Mouse (Mus musculus): ENCODE measurements around the gene Bnip1. TPM values are rescaled to one million over a fixed set of nuclear protein-coding genes. Genes with fewer than 3 reads are reported as not detected.

The Bnip1 gene
- polyA plus RNA-seq, 1 experiment from 2014 or later, result 44.4 TPM

DNA sequence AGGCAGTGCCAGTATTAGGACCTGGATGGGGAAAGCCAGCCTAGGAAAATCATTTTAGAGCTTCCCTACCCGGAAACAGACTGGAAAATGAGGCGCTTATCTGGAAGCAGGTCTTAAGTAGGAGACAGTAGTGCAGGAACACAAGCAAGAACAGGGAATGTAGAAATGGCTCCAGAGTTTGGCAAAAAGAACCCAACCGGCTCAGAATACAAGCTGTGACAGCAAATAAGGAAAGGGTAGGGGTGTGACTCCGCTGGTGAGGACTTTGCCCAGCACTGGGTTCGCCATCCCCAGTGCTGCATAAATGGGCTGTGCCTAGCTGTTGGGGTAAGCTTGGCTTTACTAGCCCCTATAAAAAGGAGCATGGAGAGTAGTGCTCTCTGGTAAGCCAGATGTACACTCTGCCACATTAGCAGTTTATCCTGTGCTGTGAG is 761 bp downstream of the Bnip1 start:
- H3K9me3 ChIP-seq, result no peaks in the 10 kb centered on the region
- H3K36me3 ChIP-seq (replicated peaks), result peaks cover 35% of the 10 kb centered on the region
- WGBS, result 24% methylated on average over 5 of the region's 5 CpGs
- peak overlapping the region; percentile 95 for H3K27ac ChIP-seq (replicated peaks)
- H3K27me3 ChIP-seq (replicated peaks; ENCODE audit: low read depth, poor library complexity, severe bottlenecking), result no peaks in the 10 kb centered on the region
- no peak for DNase-seq (ENCODE audit: low spot score)
- peak overlapping the region; percentile 83 for H3K4me3 ChIP-seq
- peaks cover 18% of the 10 kb centered on the region for H3K4me1 ChIP-seq

DNA sequence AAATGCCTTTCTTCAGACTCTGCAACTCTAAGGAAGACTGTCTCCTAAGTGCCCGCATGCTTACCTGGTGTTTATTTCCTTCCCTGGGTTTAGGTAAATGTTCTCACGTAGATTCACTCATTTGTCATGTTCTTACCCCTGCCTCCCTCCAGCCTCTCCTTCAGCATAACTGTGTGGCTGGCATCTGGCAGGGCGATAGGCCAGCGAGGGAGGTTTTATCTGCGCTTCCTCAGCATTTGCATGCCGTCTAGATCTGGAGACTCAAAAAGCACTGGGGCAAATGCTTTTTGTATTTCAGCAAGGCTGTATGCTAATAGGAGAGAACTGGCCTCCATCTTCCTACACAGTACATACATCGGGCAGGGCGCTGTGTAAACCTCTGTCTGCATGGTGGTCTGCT is 3.7 kb downstream of the Bnip1 start:
- DNase-seq (ENCODE audit: low spot score), result no peak
- no peak overlapping the region for H3K27ac ChIP-seq (replicated peaks)
- H3K9me3 ChIP-seq, result no peaks in the 10 kb centered on the region
- no peak overlapping the region for H3K4me3 ChIP-seq
- peaks cover 62% of the 10 kb centered on the region for H3K36me3 ChIP-seq (replicated peaks)
- WGBS, result 93% methylated on average over 8 of the region's 8 CpGs
- H3K4me1 ChIP-seq, result peaks cover 18% of the 10 kb centered on the region
- no peaks in the 10 kb centered on the region for H3K27me3 ChIP-seq (replicated peaks; ENCODE audit: low read depth, poor library complexity, severe bottlenecking)

DNA sequence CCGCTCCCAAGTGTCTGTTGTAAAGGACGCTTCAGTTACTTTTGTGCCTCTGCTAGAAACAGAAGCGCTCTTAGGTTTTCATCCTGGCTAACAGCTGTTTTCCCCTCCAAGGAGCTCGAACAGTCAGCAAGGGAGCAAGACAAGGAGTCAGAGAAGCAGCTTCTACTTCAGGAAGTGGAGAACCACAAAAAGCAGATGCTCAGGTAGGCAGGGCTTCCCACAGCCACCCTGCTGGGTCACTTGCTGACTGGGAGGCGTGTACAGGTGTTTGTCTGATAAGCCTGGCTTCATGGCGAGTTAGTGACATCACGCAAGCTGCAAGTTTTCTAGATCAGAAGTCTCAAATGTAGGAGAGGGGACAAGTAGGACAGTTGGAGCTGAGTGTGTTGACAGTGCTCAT is 5.7 kb downstream of the Bnip1 start:
- Histone ChIP-seq H3K4me1 (peaks cover 6% of the 10 kb centered on the region), H3K27me3 (replicated peaks; ENCODE audit: low read depth, poor library complexity, severe bottlenecking) (no peaks in the 10 kb centered on the region), H3K9me3 (no peaks in the 10 kb centered on the region), H3K36me3 (replicated peaks) (peaks cover 82% of the 10 kb centered on the region), H3K27ac (replicated peaks) (no peak overlapping the region), H3K4me3 (no peak overlapping the region)
- 89% methylated on average over 7 of the region's 7 CpGs for WGBS
- DNase-seq (ENCODE audit: low spot score), result no peak

DNA sequence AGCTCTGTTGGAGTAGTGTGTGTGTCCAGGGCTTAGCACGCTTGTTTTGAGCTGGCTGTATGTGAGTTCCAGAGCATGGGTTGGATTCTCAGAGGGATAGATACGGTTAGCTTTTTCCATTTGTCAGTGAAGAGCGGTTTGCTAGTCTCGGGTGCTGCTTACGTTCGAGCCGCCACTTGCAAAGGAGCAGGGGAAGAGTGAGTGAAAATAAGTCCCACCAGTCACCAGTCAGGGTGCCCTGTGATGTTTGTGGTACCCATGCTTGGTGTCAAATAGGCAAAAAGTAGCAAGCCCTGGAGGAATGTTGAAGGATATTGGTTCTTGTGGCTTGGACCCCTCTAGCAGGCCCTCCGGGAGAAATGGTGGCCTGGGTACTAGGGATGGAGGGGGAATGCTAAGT is 8.1 kb downstream of the Bnip1 start:
- no peak overlapping the region for H3K27ac ChIP-seq (replicated peaks)
- DNase-seq (ENCODE audit: low spot score), result no peak
- H3K36me3 ChIP-seq (replicated peaks), result peaks cover 90% of the 10 kb centered on the region
- H3K9me3 ChIP-seq, result no peaks in the 10 kb centered on the region
- H3K4me1 ChIP-seq, result no peaks in the 10 kb centered on the region
- no peaks in the 10 kb centered on the region for H3K27me3 ChIP-seq (replicated peaks; ENCODE audit: low read depth, poor library complexity, severe bottlenecking)
- H3K4me3 ChIP-seq, result no peak overlapping the region
- WGBS, result 92% methylated on average over 8 of the region's 8 CpGs

DNA sequence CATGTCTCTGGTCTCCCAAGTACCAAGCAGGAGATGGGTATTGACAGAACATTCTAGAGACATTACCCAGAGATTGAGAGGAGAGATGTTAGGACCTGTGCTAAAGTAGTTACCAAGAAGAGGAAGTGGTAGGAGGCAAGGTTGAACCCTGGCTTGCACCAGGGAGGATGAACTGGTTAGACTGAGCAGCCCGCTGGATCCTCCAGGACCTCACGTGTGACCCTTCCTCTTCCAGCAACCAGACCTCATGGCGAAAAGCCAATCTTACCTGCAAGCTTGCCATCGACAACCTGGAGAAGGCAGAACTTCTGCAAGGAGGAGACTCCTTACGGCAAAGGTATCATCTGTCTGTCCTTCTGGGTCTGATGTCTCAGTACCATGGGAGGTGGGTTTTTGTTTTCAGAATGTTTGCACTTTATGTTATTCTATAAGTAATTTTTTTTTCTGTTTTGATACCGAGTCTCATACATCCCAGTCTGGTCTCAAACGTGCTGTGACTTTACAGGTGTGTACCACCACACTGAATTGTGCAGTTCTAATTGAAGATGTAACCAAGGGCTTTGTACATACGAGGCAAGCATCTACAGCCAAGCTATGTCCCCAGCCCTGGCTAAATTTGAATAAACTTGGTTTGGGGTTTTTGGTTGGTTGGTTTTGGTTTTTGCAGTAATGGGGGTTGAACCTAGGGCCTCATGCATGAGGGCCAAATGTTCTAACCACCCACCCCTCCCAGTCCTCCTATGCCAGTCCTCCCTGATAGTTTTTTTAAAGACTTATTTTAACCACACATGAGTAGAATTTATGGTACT is 8.8 kb downstream of the Bnip1 start:
- Histone ChIP-seq H3K9me3 (no peaks in the 10 kb centered on the region), H3K27ac (replicated peaks) (no peak overlapping the region), H3K4me3 (no peak overlapping the region), H3K36me3 (replicated peaks) (peaks cover 83% of the 10 kb centered on the region), H3K27me3 (replicated peaks; ENCODE audit: low read depth, poor library complexity, severe bottlenecking) (no peaks in the 10 kb centered on the region), H3K4me1 (no peaks in the 10 kb centered on the region)
- no peak for DNase-seq (ENCODE audit: low spot score)
- 94% methylated on average over 8 of the region's 8 CpGs for WGBS

DNA sequence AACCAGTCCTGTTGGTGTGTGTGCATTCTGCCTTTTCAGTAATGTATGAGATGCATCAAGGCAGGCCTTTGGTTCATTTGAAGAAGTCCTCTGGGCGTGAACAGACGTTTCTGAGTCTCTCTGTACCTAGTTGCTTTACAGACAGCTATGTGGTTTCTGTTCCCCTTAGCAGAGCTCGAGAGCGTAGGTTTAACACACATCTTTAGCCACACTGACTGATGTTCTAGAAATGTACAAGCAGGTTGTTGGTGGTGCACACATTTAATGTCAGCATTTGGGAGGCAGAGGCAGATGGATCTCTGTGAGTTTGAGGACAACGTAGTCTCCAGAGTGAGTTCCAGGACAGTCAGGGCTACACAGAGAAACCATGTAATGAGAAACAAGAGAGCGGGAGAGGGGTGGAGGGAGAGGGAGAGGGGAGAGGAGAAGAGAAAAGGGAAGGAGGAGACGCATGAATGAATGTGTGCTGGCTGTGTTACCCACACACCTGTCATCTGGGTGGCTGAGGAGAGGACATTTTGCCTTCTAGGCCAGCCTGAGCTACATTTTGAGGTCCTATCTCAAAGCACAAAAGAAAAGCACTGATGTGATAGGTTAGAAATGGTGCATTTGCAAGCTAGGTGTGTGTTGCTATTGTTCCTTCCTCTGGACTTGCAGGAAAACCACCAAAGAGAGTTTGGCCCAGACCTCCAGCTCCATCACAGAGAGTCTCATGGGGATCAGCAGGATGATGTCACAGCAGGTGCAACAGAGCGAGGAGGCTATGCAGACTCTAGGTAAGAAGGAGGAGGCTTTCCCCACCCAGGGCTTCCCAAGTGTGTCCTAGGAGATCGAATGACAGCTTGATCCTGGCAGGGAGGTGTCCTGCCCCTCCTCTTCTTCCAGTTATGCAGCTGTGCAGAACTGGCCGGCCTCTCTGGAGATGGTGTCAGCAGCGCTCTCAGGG is 9.7 kb downstream of the Bnip1 start:
- WGBS, result 90% methylated on average over 11 of the region's 11 CpGs
- no peak overlapping the region for H3K27ac ChIP-seq (replicated peaks)
- no peak for DNase-seq (ENCODE audit: low spot score)
- no peaks in the 10 kb centered on the region for H3K27me3 ChIP-seq (replicated peaks; ENCODE audit: low read depth, poor library complexity, severe bottlenecking)
- no peaks in the 10 kb centered on the region for H3K9me3 ChIP-seq
- H3K36me3 ChIP-seq (replicated peaks), result peaks cover 75% of the 10 kb centered on the region
- no peak overlapping the region for H3K4me3 ChIP-seq
- no peaks in the 10 kb centered on the region for H3K4me1 ChIP-seq

DNA sequence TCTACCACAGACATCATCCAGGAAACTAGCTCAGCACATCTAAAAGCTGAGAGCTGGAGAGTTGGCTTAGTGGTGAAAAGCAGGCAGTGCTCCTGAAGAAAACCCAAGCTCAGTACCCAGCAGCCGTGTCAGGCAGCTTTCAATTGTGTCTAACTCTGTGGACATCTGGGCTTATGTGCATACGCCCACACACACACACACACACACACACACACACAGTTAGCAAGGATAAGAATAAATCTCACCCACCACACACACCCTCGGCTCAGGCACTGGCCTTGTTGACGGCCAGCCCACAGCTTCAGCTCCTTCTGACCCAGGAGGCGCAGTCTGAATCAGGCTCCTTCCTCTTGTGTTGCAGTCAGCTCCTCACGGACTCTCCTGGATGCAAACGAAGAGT is 10.7 kb downstream of the Bnip1 start:
- H3K36me3 ChIP-seq (replicated peaks), result peaks cover 67% of the 10 kb centered on the region
- WGBS, result 87% methylated on average over 7 of the region's 7 CpGs
- no peak for DNase-seq (ENCODE audit: low spot score)
- no peaks in the 10 kb centered on the region for H3K4me1 ChIP-seq
- no peak overlapping the region for H3K27ac ChIP-seq (replicated peaks)
- no peak overlapping the region for H3K4me3 ChIP-seq
- H3K9me3 ChIP-seq, result no peaks in the 10 kb centered on the region
- no peaks in the 10 kb centered on the region for H3K27me3 ChIP-seq (replicated peaks; ENCODE audit: low read depth, poor library complexity, severe bottlenecking)

DNA sequence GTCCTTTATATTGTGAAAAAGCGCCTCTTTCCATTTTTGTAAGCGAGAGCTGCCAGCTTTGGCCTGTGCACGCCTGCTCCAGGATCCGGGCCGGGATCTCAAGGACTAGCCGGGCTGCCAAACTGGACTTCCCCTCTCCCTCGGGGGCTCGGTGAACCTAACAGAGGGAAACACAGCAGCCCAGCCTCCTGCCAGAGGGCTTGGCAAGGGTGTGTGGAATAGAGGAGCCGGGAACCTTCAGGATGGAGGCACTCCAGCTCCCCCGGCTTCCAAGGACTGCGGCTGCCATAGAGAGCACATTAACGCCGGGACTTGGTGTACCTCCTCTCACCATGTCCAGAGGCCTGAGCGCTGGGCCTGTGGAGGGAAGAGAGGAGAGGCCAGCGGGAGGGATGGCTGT is 11.2 kb downstream of the Bnip1 start:
- no peak overlapping the region for H3K27ac ChIP-seq (replicated peaks)
- DNase-seq (ENCODE audit: low spot score), result no peak
- H3K27me3 ChIP-seq (replicated peaks; ENCODE audit: low read depth, poor library complexity, severe bottlenecking), result no peaks in the 10 kb centered on the region
- no peaks in the 10 kb centered on the region for H3K4me1 ChIP-seq
- WGBS, result 90% methylated on average over 15 of the region's 15 CpGs
- H3K9me3 ChIP-seq, result no peaks in the 10 kb centered on the region
- peaks cover 61% of the 10 kb centered on the region for H3K36me3 ChIP-seq (replicated peaks)
- no peak overlapping the region for H3K4me3 ChIP-seq

DNA sequence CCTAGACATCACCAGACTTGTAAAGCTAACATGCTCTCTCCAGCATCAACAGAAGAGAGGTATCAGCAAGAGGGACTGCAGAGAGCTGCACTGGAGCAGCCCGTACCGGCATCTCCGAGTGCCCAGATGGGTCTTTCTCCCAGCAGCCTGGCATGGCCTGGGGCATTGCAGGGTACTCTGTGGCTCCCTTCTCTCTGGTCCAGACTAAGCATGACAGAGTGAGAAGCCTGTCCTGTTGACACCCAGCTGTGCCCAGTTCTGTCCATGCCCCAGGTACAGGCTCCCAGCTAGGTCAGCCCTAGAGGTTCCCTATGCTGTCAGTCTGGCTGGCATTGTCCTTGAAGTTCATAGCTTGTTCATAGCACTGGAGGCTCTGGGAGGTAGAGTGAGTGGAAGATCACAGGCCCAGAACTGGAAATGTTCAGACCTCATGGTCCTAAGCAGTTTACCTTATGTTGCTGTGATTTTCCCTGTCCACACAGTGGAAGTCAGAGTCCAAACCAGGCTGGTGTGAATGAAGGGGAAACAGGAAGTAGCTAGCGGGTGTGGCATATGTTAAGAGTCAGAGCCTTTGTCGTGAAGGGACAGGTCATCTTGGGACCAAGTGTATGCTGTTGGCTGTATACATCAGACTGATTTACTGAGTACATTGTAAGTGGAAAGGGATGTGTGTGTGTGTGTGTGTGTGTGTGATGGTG is 12.4 kb downstream of the Bnip1 start:
- H3K36me3 ChIP-seq (replicated peaks), result peaks cover 52% of the 10 kb centered on the region
- no peak for DNase-seq (ENCODE audit: low spot score)
- H3K9me3 ChIP-seq, result no peaks in the 10 kb centered on the region
- H3K27ac ChIP-seq (replicated peaks), result no peak overlapping the region
- no peak overlapping the region for H3K4me3 ChIP-seq
- H3K27me3 ChIP-seq (replicated peaks; ENCODE audit: low read depth, poor library complexity, severe bottlenecking), result no peaks in the 10 kb centered on the region
- 81% methylated on average over 5 of the region's 5 CpGs for WGBS
- H3K4me1 ChIP-seq, result no peaks in the 10 kb centered on the region

DNA sequence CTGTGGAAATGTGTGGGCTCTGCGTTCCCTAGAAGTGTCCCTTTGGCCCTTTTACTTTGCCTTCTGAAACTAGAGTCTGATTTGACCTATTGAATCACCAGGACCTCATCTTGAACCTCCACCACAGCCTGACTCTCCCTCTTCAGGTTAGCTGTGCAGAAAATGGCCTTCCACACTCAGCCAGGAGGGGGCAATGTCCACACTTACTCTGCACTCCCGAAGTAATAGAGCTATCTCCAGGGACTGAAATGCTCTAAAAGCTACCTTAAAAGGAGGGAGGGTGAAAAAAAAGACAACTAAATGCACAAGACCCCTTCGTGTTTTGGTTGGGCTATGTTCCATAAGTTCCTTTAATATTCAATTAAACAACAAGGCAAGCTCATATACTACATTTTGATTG is 13.9 kb downstream of the Bnip1 start:
- Histone ChIP-seq H3K9me3 (no peaks in the 10 kb centered on the region), H3K27me3 (replicated peaks; ENCODE audit: low read depth, poor library complexity, severe bottlenecking) (no peaks in the 10 kb centered on the region), H3K36me3 (replicated peaks) (peaks cover 38% of the 10 kb centered on the region), H3K4me3 (no peak overlapping the region), H3K4me1 (no peaks in the 10 kb centered on the region), H3K27ac (replicated peaks) (no peak overlapping the region)
- peak; percentile 47 for DNase-seq (ENCODE audit: low spot score)
- WGBS, result 18% methylated on average over 3 of the region's 3 CpGs

DNA sequence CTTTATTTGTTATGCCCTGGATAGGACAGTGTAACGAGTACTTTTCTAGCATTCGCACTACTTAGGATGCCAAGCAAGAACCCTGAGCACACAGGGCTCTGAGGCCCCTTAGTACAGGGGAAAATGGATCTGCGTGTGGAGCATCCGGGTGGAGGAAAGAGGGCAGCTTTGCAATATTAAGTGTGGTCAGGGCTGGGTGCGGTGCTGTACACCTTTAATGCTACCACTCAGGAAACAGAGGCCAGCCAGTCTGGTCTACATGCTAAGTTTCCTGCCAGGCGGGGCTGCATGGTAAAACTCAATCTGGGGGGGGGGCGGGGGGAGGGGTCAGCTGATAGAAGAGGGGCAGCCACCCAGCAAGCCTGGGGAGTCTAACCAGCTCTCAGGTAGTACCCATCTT is 14.5 kb downstream of the Bnip1 start:
- H3K27ac ChIP-seq (replicated peaks), result no peak overlapping the region
- WGBS, result 76% methylated on average over 7 of the region's 7 CpGs

DNA sequence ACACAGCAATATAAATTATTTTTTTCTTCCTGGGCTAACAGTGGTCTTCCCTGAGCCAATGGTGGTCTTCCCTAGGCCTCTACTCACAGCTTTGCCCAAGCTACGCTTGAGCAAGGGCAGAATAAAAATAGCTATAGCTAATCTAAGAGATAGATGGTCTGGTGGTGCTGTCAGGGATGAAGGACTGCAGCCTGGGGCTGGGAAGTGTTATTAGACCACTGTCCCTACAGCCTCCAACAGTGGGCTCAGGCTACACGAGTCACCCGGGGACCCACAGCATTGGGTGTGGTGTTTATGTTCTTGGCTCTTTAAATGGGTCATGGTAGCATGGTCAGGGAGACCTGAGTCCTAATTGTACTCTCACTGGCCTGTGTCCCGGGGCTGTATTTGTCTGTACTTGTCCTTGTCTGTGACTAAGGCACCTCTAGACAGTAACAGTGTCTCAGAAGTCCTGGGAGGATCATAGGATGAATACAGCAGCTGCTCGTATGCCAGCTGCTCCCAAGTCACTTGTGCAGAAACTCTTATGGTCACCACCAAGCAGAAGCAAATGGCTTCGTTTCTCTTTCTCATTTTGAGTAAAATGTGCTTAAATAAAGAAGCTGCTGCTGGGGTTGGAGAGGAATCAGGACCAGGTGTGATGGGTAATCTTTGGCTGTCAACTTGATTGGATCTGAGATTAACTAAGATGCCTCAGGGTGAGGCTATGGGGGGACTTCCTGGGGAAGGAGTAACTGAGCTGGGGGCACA is 16.7 kb downstream of the Bnip1 start:
- no peak for DNase-seq (ENCODE audit: low spot score)
- no peaks in the 10 kb centered on the region for H3K4me1 ChIP-seq
- 75% methylated on average over 6 of the region's 6 CpGs for WGBS
- H3K27ac ChIP-seq (replicated peaks), result no peak overlapping the region
- no peaks in the 10 kb centered on the region for H3K9me3 ChIP-seq
- H3K4me3 ChIP-seq, result no peak overlapping the region
- no peaks in the 10 kb centered on the region for H3K27me3 ChIP-seq (replicated peaks; ENCODE audit: low read depth, poor library complexity, severe bottlenecking)
- H3K36me3 ChIP-seq (replicated peaks), result peaks cover 10% of the 10 kb centered on the region

More for the DNA sequence above, 14.5 kb downstream of the Bnip1 start:
- no peak for DNase-seq (ENCODE audit: low spot score)
- Histone ChIP-seq H3K9me3 (no peaks in the 10 kb centered on the region), H3K4me3 (no peak overlapping the region), H3K27me3 (replicated peaks; ENCODE audit: low read depth, poor library complexity, severe bottlenecking) (no peaks in the 10 kb centered on the region), H3K36me3 (replicated peaks) (peaks cover 31% of the 10 kb centered on the region), H3K4me1 (no peaks in the 10 kb centered on the region)

All from embryonic facial prominence, embryonic 10.5 days (tissue).